11 mouse cellular contexts compared by ENCODE assay signal in genomic region chr4:58401973-58402501, GRCm38 (mm10).
DNase-seq lines count a peak whose midpoint lies in the region; ATAC-seq and TF ChIP-seq lines count a peak whose summit lies in the region.
"Had no signal": no experiment of that assay in that cellular context is flagged by ENCODE, and none has a peak within 500 bp of the region (broad histone marks: within the 10 kb centered on the region; RNA-seq: fewer than 3 reads in every experiment).

No protein-coding gene starts in this region.

- 63% methylated on average over 4 of the region's 4 CpGs for WGBS in lung, embryonic 16.5 days

- H3K9me3 ChIP-seq in lung, embryonic 16.5 days (ENCODE audit: control insufficient read depth, low read length), result no peaks in the 10 kb centered on the region
- H3K9me3 ChIP-seq: heart, embryonic 13.5 days had no signal

- no peak overlapping the region for H3K4me3 ChIP-seq in lung, embryonic 16.5 days (ENCODE audit: low read length)
- H3K4me3 ChIP-seq in layer of hippocampus, adult 2 months, result no peak overlapping the region
- H3K4me3 ChIP-seq: heart, embryonic 13.5 days had no signal

- peaks cover 3% of the 10 kb centered on the region; the same call in 1 of the 2 replicates for H3K4me1 ChIP-seq in lung, embryonic 16.5 days (replicated peaks; ENCODE audit: control insufficient read depth, insufficient read depth, low read length)

- no peak overlapping the region for H3K4me2 ChIP-seq in lung, embryonic 16.5 days (ENCODE audit: low read depth, low read length)
- H3K4me2 ChIP-seq: heart, embryonic 13.5 days had no signal

- H3K27me3 ChIP-seq in lung, embryonic 16.5 days (ENCODE audit: control insufficient read depth, insufficient read depth, low read depth, low read length), result no peaks in the 10 kb centered on the region
- H3K27me3 ChIP-seq: heart, embryonic 13.5 days had no signal

- TF ChIP-seq CTCF in layer of hippocampus, adult 2 months (conservative IDR thresholded peaks at IDR 0.05), result no peak

- ATAC-seq in lung, embryonic 16.5 days (ENCODE audit: low read depth), result peak; percentile 23; the same call in 1 of the 2 replicates

- H3K36me3 ChIP-seq in lung, embryonic 16.5 days (ENCODE audit: control insufficient read depth, insufficient read depth, low read length), result no peaks in the 10 kb centered on the region
- H3K36me3 ChIP-seq: heart, embryonic 13.5 days had no signal

- no peak overlapping the region for H3K9ac ChIP-seq in lung, embryonic 16.5 days (ENCODE audit: low read length)
- H3K9ac ChIP-seq: heart, embryonic 13.5 days had no signal

- DNase-seq in adrenal gland, adult 2 months, result peak; percentile 42
- no peak for DNase-seq in adrenal gland, postnatal 10 days
- DNase-seq in lung, postnatal 4 days, result no peak
- DNase-seq in layer of hippocampus, adult 2 months (ENCODE audit: low spot score in 2 of 2), result peak; percentile 37 to 57
- peak; percentile 48 to 75 for DNase-seq in right cerebral cortex, postnatal 36 days (ENCODE audit: low spot score in 2 of 2)
- DNase-seq in B cell, adult 2 months, result no peak
- DNase-seq in heart, postnatal 36 days, result no peak

- intact Hi-C loops in heart, postnatal 36 days (cut with DNase I), result no loop called here

- no peak overlapping the region for H3K27ac ChIP-seq in lung, embryonic 16.5 days (ENCODE audit: low read length)
- peak overlapping the region; percentile 84 for H3K27ac ChIP-seq in layer of hippocampus, adult 2 months
- H3K27ac ChIP-seq: heart, embryonic 13.5 days; kidney, postnatal 0 days; macrophage had no signal

Comparison
In these comparisons a context has a peak if more than half of its experiments do, and no peak if none do; other contexts are left out.
1. DNase-seq: peak in adrenal gland, adult 2 months (single experiment), layer of hippocampus, adult 2 months (2 of 2) and right cerebral cortex, postnatal 36 days (2 of 2); none in adrenal gland, postnatal 10 days (single experiment), lung, postnatal 4 days (0 of 2), B cell, adult 2 months (0 of 2) and heart, postnatal 36 days (0 of 2).